Mouse (Mus musculus) R1 (cell line): ENCODE measurements at regions not wholly inside any gene's neighbourhood (a gene's known extent, or its start where the extent isn't known, plus 50 kb on each side); places are given as distances from the start of the nearest gene placed in this dataset.

Experiments
- DNase-seq: peaks from one replicate; pipeline ENCODE4 v3.0.0-alpha.2; 2018; ENCODE audit warnings: low read depth, low spot score

DNA sequence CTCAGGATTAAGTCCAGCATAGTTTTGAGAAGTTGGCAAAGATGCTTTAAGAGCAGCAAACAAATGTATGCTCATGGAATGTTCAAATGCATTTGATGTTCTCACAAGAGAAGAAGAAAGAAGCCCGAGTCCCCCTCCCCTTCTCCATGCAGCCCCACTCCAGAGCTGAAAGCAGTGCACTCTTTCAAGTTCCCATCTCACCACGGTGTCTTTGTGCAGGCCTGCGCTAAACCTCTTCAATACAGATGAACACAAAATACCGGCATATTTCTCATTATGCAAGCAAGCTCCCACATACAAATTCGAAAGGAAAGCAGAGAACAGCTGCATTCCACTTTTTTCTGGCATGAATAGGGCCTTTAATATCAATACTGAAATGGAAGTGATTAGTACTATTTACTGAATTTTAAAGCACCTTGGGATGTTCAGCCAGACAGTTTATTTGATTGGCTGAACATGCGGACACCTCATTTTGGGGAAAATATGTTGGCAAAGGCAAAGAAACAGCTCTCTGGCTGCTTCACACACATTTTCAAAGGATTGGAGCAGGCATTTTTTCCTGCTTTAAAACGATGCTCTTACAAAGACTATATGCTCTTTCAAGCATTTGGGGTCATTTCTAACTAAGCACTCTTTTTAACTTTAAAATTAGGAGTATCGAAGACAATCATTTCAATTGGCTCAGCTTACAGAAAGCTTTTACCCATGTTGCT is 595.8 kb downstream of the Car8 start:
- DNase-seq, result no peak

DNA sequence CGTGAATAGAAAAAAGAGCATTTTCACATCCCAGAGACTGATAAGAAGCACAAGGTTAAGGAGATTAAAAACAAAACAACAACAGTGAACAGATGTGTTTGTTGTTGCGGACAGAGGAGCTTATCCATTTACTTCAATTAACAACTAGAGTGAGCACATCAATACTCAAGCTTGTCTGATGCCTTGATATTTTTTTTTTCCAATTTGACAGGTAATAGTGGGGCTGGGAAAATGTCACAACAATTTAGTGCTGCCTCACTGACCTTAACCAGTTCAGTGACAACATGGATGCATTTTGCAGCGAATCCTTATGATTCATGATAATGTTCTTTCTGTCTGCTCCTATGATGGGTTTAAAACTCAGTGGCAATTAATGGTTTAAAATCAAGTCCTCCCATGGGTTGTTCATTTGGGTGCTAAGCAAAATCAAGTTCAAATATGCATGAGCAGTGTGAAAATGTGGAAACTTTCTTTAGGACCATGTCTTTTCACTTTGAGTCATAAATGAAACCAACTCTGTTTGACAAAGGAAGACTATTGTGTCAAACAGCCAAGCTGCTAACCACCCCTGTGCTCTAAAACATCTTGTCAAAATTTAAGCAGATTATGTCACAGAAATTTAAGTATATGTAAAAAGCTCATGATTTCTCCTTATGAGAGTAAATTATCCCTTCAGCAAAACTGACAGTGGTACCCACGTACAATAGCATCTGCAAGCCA is 641.0 kb downstream of the Car8 start:
- no peak for DNase-seq

DNA sequence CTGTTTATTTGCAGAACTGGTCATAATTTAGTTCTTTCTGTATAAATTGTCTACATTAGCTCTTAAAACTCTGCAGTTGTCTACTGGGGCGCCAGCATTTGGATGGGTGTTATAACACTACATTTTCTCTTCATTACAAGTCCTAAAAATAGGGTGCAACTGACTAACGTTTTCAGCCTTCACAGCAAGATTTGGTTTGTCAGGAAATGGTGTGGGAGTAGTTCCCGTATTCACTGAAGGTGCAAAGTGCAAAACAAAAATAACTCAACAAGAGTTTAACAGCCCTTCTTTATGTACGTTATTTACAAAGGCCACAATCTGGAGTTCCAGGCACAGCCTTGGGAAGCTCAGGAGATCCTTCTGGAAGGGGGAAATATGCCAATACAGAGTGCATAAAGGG is 642.7 kb downstream of the Car8 start:
- no peak for DNase-seq

DNA sequence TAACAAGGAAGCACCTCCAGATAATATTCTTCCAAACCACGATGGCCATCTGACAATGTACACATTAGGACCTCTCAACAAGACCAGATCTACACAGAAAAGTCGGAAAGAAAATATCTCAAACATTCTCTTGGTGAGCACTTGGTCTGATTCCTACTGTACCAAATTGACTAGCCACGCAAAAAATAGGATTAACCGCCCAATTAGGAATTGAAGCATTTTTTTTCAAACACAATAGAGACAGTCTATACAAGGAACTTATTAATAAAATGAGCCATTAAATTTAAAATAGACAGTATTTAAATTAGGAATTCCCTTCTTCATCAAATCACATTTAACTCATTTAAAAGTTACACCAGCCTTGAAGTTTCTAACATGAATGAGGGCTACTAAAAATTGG is 655.0 kb downstream of the Car8 start:
- DNase-seq, result no peak

DNA sequence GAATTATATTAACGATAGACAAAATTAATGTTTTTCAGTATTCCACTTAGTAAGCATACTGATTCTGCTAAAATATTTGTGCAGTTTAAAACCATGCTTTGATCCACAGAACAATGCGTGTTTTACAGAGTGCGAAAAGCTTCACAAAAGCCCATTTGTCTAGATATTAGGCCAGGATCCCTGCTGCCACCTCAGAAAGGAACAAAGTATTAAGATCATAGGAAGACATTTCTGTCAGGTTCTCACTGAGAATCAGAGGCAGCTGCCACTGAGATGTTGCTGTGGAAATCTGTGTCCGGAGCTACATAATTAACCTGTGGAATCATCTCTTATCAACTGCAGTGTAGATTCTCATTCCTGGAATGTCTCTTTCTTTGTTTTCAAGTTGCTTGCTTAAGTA is 656.9 kb downstream of the Car8 start:
- DNase-seq, result no peak

DNA sequence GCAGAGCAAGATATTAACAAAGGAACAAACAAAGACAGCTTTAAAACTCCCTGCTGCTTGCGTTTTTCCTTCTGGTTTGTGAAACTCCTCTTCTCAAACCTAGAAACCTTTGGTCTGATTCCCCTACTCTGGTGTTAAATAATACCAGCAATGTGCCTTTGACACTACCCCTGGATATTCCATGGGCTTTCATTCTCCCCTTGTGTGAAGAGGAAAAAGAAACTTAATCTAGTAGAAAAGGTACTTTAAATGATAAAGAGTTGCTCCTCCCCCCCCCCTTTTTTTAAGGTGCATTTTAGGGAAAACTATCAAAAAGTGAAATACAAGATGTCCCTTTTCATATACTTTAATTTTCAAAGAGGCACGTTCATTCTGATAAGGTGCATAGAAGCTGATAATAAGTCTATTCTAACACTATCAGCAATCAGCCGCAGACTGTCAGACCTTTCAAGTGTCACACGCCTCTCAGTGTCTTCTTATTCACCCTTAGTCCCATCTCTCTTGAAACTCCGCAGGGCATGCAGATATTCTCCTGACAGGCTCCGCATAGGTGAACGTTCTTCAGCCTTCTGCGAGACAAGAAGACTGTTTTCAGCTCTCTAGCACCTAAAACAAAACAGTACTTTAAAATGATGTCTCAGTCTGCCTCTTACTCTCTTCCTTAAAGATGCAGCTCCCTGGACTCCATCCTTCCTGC is 657.5 kb downstream of the Car8 start:
- no peak for DNase-seq

DNA sequence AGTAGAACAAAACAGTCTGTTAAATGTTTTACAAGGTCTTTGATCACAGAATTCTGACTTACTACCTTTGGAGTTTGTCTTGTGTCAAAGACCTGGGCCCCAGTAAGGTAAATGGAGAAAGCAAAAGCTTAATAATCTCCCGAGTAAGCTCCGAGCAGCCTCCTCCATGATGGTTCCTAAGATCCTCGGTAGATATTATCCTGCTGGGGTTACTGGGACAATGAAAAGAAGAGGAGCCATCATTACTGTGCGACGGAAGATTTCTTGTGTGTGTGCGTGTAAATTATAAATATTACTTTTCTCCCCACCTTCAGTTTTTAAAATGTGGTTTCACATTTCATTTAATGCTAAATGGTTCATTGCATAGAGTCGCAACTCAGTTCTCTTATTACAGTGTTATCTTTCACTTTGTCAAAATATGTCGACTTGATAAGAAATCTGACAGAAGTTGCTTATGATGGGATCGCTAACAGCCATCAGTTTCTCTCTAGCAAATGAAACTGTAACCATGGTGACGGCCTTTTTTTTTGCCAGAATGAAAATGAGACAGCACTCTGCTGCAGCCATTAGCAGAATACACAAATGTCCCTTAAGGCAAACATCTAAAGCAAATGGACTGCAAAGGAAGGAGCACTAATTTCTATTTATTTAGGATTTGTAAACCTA is 658.2 kb downstream of the Car8 start:
- no peak for DNase-seq

DNA sequence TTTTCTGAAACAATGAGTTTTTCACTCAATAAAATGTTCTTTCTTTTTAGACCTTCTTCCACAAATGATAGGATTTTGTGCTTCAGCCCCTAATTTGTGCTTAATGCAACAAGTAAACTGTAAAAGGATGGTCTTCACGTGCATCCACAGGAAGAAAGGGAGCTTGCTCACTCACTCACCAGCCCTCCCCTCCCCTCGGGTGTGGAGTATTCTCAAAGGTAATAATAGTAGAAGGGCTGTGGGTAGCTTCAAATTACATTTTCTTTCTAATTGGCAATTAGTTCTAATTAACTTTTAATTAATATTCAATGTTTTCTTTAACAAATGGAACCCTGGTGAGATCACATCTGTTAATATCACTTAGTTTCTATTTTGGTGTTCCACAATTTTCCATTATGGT is 664.8 kb downstream of the Car8 start:
- no peak for DNase-seq

DNA sequence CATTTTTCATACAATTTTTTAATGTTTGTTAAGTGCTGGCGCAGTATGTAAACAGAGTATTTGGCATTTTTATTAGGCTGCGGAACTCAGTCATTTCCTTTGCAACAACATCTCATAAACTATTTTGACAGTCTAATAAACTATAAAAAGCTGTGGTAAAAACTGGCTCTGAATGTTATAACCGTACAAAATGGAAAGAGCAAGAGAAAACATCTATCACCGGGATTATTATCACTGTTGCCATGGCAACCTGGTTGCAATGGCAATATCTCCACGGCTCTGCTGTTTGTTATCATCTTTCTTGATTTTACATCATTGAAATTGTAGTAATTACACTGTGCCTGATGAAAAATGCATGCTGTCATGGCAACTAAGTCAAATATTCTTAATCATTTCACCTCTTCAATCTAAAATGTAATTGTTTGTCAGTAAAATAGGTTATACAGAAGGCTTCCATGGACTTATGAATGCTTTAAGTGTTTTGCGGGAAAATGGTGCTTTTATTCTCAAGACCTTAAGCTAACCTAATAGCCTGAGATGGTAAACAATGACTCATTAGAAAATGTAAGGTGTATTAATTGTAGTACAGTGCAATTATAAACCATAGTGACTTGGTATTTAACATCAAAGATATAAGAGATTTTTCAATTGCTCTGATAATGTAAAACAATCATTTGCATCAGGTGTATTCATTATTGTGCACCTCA is 671.0 kb downstream of the Car8 start:
- DNase-seq, result no peak

DNA sequence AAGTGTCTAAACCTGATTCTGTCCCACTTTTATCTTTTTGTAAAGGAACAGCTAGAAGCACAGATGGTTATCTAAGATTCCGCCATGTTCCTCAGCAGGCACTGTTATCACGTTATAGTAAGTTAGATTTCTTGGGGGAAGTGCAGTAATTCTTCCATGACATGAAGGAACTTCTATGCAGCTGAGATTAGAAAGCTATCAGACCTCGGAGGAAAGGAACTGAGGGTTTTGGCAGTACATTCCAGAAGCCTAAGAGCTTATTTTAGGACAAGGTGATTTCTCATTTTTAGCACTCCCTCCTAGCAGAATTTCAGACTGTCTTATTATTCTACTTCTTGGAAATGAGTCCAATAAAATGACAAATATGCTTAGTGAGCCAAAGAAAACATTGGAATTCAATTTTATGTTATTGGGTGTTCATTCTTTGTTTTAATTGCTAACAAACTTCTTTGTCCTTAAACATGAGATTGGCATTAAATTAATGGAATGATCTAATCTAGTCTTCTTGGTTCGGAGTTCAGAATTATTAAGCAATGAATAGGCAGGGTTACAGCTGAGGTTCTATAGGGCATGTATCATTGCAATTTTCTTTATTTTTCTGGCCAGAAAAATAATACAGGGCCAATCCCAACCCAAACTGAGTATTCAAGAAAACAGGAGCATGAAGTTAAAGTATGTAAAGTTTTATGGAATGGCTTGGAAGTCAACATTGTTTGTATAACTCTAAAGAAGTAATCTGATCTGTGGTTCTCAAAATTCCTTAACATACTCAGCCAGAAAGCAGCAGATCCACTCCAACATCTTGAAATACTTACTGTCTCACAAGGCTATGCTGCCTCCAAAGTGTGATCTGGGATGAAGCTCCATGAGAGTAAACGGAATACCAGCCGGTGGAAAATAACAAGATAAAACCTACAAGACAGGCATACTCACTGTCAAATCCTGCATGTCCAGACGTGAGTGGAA is 678.7 kb downstream of the Car8 start:
- no peak for DNase-seq

DNA sequence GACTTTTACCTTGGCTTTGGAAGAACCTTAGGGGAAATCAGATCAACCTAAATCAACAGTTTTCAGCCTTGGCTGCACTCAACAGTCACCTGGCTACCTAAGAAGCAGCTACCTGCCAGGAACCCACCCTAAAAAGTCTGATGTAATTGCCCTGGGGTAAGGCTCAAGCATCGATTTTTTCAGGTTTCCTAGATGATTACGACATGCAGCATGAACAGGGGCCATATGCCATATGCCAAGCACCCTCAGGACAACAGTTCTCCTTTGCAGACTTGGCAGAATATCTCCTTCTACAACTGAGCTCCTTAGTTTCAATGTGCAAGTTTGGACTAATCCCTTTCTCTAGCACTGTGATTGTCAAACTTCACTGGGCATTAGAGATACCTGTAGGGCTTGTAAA is 680.1 kb downstream of the Car8 start:
- no peak for DNase-seq

DNA sequence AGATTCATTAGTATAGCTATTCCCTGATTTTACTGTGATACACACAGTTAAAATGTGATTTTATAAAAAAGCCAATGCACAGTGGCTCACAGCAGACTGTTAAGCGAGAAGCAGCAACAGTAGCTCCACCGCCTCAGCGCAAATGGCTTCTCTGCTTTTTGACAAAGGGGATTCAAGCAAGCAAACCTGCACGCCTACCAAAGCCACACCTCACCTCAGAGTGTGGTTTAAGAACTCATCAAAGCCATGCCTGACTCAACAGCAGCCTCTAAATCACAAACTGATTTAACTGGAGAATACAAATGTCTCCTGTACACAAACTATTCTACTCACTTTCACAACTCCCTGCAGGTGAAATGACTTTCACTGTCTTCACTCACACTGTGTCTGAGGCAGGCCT is 704.5 kb downstream of the Car8 start:
- no peak for DNase-seq

DNA sequence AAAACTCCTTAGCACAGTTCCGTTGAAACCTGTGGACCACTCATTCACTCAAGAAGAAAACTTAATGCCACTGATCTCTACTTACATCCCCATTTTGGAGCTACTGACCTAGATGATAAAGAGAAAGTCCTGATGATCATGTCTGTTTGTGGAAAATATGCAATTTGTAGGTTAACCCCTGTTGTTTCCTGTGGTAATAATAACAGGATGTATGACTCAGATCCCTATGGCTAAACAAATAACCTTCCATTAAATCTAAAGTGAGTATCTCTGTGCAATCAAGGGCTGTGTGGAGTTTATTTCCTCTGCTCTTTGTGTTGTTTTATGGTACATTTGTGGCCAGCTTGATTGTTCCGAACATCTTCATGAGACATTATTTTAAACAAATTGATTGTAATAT is 711.1 kb downstream of the Car8 start:
- DNase-seq, result no peak

DNA sequence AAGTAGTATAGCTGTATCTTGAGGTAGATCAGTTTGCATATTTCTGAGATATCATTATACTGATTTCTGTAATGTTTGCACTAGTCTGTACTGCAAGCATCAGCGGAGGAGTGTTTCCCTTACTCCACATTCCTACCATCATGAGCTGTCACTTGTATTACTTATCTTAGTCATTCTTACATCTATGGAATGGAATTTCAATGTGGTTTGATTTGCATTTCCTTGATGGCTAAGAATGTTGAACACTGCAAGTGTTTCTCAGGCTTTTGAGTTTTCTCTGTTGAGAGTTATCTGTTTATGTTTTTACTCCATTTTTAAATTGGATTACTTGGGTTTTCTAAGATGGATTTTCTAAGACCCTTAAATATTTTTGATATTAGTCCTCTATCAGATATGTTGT is 725.8 kb downstream of the Car8 start:
- no peak for DNase-seq

DNA sequence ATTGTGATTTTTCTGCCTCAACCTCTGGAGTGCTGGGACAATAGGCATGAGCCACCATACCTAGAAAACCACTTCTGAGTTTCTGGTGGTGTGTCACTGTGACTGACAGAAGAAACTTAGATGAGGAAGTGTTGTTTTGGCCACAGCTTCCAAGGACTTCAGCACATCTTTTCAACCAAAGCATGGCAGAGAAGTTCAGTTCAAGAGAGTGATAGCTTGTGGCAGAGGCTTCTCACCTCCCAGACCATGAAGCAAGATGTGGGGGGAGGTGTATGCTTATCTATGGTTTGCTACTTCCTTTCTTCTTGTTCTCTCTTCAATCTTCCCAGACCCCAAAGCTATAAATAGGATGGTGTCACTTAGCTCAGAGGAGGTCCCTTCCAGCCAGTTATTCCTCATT is 753.3 kb downstream of the Car8 start:
- DNase-seq, result no peak

DNA sequence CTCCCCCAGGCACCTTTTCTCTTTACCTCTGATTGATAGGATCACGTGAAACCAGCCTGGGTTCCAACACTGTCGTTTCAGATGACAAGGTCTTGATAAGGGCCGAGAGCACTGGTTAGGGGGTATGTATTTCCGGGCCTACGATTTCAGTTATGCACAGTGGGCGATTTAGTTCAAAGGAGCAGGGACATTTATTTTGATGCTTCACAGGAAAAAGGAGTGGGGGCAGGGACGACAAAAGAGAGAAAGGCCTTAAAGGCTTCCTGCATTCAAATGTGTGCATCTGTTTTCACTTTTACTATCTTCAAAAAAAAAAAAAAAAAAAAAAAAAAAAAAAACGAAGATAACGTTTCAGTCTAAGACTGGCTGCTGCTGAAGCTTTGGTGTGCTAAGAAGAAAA is 783.7 kb downstream of the Car8 start:
- DNase-seq, result no peak

DNA sequence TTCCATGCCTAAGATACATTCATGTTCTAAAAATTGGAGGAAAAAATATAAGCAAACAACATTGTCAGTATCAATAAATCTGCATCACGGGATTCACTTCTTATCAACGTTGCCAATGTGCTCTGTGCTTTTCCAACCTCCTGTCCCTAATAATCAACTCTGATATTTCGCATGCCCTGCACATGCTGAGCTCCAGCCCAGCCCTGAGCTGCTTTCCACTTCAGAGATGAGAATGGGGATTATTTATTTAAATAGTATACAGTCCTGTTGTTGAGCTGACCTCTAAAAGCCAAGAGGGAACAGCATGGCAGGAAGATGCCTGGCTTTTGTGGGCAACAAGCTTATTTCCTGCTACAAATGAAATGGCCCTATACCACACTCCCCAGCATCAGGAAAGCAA is 786.2 kb downstream of the Car8 start:
- no peak for DNase-seq

DNA sequence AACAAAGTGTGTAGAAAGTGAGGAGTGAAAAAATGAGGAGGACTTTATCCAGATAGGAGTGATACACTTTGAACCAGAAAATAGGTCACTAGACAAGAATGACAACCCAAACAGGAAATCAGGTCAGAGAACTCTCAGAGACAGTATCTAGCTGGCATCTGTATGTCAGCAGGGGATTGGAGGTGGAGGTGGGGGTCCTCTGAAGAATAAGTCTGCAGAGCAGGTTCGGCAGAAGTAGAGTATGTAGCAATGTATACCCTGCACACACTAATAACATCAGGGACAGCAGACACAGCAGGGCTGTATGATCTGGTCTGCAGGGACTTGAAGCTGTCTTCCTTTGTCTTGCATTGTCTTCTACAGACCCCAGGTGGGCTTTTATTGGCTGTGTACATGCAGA is 787.9 kb downstream of the Car8 start:
- no peak for DNase-seq

DNA sequence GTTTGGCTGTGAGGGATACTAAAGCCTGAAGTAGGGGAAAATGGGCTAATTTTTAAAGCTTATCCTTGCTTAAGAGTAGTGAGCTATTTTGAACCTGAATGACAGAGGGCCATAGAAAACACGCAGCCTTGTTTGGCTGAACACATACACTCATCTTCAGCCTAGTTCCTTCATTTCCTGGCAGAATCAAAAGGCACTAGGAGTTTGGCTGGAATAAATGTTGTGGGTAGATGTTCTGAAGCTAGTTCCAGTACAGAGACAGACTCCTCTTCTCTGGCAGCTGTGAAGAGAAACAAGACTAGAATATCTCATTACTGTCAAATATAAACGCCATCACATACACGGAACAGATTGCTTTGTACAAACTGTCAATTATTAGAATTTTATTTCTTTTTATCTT is 809.5 kb downstream of the Car8 start:
- DNase-seq, result no peak

DNA sequence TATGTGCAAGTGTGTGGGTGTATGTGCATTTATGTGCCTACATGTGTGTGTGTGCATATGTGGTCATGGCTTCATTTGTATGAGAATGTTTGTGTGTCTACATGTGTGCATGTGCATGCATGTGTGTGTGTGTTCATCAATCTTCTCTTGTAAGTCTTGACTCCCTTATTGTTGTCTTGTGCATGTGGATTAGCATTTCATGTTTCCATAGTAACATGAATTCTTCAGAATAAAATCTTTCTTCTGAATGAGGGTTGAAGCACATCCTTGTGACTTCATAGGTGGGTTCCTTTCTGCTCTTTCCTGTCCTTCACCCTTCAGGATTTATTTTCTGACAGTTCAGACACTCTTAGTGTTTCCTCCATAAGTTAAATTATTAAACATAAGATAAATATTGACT is 814.8 kb downstream of the Car8 start:
- DNase-seq, result no peak

DNA sequence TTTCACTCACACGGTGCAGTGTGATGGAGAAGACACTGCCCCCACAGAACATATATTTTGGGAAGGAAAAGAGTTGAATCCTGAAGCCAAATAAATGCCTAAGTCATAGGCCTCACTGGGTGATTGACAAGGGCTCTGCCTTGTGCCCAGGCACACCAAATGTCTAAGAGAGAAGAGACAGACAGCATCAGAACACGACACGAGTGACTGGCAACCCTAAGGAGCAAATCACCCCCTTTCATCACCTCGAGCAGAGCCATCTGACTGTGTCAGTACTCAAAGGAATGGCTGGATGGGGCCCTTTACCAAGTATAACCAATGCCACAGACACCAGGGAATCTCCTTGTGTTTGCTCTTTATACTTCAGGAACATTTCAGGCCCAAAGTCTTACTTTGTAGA is 815.6 kb downstream of the Car8 start:
- DNase-seq, result no peak
